Mouse (Mus musculus) heart, adult 2 months (tissue): ENCODE results near the gene H2-K1.

Experiments
- CTCF ChIP-seq: fragments of 200-600 bp; IDR thresholded peaks from 2 replicates; pipeline ENCODE4 v1.8.1; 2022; ENCODE audit warnings: antibody characterized with exemption, mild to moderate bottlenecking, moderate library complexity
- EP300 ChIP-seq: fragments of 200-500 bp; IDR thresholded peaks from 2 replicates; pipeline ENCODE4 v1.6.1; 2011; ENCODE audit warnings: low read depth, low read length, control low read depth; ENCODE audit not compliant: insufficient read depth

DNA sequence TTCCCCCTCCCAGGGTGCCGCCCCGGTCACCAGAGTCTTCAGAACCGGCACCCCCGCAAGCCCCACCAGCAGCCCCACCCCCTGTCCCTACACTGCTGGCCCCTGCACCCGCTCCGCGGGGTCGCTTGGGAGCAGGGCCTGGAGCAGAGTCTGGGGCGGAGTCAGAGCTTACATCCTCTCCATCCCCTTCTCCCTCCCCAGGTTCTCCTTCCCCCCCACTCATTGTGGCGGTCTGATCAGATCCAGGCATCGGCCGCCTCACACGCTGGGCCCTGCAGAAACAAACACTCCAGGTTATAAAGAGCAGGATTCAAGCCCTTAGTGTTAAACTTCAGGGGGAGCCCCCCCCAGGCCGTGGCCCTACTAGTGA, 22.3 kb upstream of the H2-K1 start:
- TF ChIP-seq CTCF, result no peak
- TF ChIP-seq EP300, result no peak
